Mouse (Mus musculus) heart, postnatal 10 days (tissue): Measurements from ENCODE around the gene AF067061. TPM values are rescaled to one million over a fixed set of nuclear protein-coding genes. Genes with fewer than 3 reads are reported as not detected.

ENCODE experiments used
- total RNA-seq, 2 experiments: library from RNA; stranded (reverse); gene quantifications; 2 replicates each; pipeline ENCODE4 v1.2.3; 2021

The AF067061 gene
- total RNA-seq, 2 experiments from 2014 or later: not detected

Other genes starting within 250 kb of the AF067061 start
- not detected for gene Gm36079, start 236.1 kb upstream of the AF067061 start, total RNA-seq
- not detected for gene Gm21188, start 210.9 kb upstream of the AF067061 start, total RNA-seq
- gene Gm20767, start 122.9 kb upstream of the AF067061 start, total RNA-seq: not detected
- gene Gm21818, start 90.7 kb upstream of the AF067061 start, total RNA-seq: not detected
- not detected for gene Gm21762, start 47.2 kb upstream of the AF067061 start, total RNA-seq
- not detected for gene Gm21731, start 24.0 kb upstream of the AF067061 start, total RNA-seq
- not detected for gene BC147527, start 37.3 kb downstream of the AF067061 start, total RNA-seq
- not detected for gene Tcstv3, start 53.8 kb downstream of the AF067061 start, total RNA-seq